Mouse (Mus musculus) MEL (cell line): ENCODE results near the gene Atp10a. TPM values are rescaled to one million over a fixed set of nuclear protein-coding genes. Genes with fewer than 3 reads are reported as not detected.

Source experiments
- DNase-seq: peaks from one replicate; pipeline ENCODE4 v3.0.0; 2011; ENCODE audit warnings: low read depth, low spot score
- H3K27ac ChIP-seq: 2 replicates; pipeline ENCODE4 v1.5.1; 2012; ENCODE audit warnings: low read depth, mild to moderate bottlenecking, control low read depth, low read length, moderate library complexity; ENCODE audit not compliant: control insufficient read depth
- H3K27me3 ChIP-seq, 2 experiments: fragments of 150-350 bp in 1 of 2; sonication (generic) in 1 of 2; 2 replicates each; pipeline ENCODE4 v1.6.1; 2012; ENCODE audit warnings: low read length in 2 of 2, mild to moderate bottlenecking in 2 of 2, improper control_type of control experiment in 1 of 2, moderate library complexity in 1 of 2; ENCODE audit not compliant: insufficient read depth in 2 of 2, control insufficient read depth in 1 of 2
- H3K36me3 ChIP-seq, 2 experiments: 2 replicates each; pipeline ENCODE4 v1.6.1; 2012 to 2014; ENCODE audit warnings: low read length in 2 of 2, improper control_type of control experiment in 1 of 2, inconsistent platforms in 1 of 2, mild to moderate bottlenecking in 1 of 2; ENCODE audit not compliant: insufficient read depth in 2 of 2, control insufficient read depth in 1 of 2
- H3K4me1 ChIP-seq, 2 experiments: fragments of 150-350 bp in 1 of 2; sonication (generic) in 1 of 2; 2 replicates each; pipeline ENCODE4 v1.6.1; 2012; ENCODE audit warnings: low read length in 2 of 2, improper control_type of control experiment in 1 of 2, mild to moderate bottlenecking in 1 of 2; ENCODE audit not compliant: insufficient read depth in 2 of 2, control insufficient read depth in 1 of 2
- H3K4me3 ChIP-seq, 2 experiments: fragments of 150-350 bp in 1 of 2; sonication (generic) in 1 of 2; 2 replicates each; pipeline ENCODE4 v1.5.1; 2012; ENCODE audit warnings: low read depth in 2 of 2, low read length in 2 of 2, mild to moderate bottlenecking in 2 of 2, moderate library complexity in 2 of 2, control low read depth in 1 of 2, improper control_type of control experiment in 1 of 2; ENCODE audit not compliant: control insufficient read depth in 1 of 2, insufficient read depth in 1 of 2
- H3K79me2 ChIP-seq: 2 replicates; pipeline ENCODE4 v1.6.1; 2012; ENCODE audit warnings: mild to moderate bottlenecking, low read length, moderate library complexity; ENCODE audit not compliant: control insufficient read depth, poor library complexity, insufficient read depth
- H3K9ac ChIP-seq: 2 replicates; pipeline ENCODE4 v1.6.1; 2012; ENCODE audit warnings: low read depth, mild to moderate bottlenecking, control low read depth, low read length, moderate library complexity; ENCODE audit not compliant: control insufficient read depth, poor library complexity, severe bottlenecking
- H3K9me3 ChIP-seq: fragments of 150-350 bp; sonication (generic); replicated peaks from 2 replicates; pipeline ENCODE4 v1.6.1; 2012; ENCODE audit warnings: mild to moderate bottlenecking, low read length, improper control_type of control experiment, moderate library complexity; ENCODE audit not compliant: insufficient read depth
- BHLHE40 ChIP-seq: IDR thresholded peaks from 2 replicates; pipeline ENCODE4 v1.6.1; 2012; ENCODE audit warnings: low read depth, mild to moderate bottlenecking, inconsistent platforms, low read length, improper control_type of control experiment, borderline replicate concordance
- CHD1 ChIP-seq: IDR thresholded peaks from 2 replicates; pipeline ENCODE4 v1.6.1; 2012; ENCODE audit warnings: low read depth, mild to moderate bottlenecking, inconsistent platforms, low read length, improper control_type of control experiment
- CHD2 ChIP-seq: IDR thresholded peaks from 2 replicates; pipeline ENCODE4 v1.6.1; 2011; ENCODE audit warnings: low read length, improper control_type of control experiment
- CTCF ChIP-seq, 3 experiments: IDR thresholded peaks in 2 of 3; conservative IDR thresholded peaks in 1 of 3; 2 replicates each; pipeline ENCODE4 v1.5.1; 2011 to 2012; ENCODE audit warnings: low read length in 3 of 3, low read depth in 2 of 3, mild to moderate bottlenecking in 2 of 3, improper control_type of control experiment in 1 of 3, inconsistent platforms in 1 of 3, mixed read lengths in 1 of 3, moderate library complexity in 1 of 3; ENCODE audit not compliant: control insufficient read depth in 1 of 3, insufficient read depth in 1 of 3, poor library complexity in 1 of 3, severe bottlenecking in 1 of 3
- E2F4 ChIP-seq: IDR thresholded peaks from 2 replicates; pipeline ENCODE4 v1.6.1; 2011; ENCODE audit warnings: low read depth, low read length, improper control_type of control experiment, borderline replicate concordance
- EP300 ChIP-seq, 2 experiments: IDR thresholded peaks; 2 replicates each; pipeline ENCODE4 v1.6.1; 2011; ENCODE audit warnings: improper control_type of control experiment in 2 of 2, low read length in 2 of 2, low read depth in 1 of 2, mild to moderate bottlenecking in 1 of 2
- JUND ChIP-seq: IDR thresholded peaks from 2 replicates; pipeline ENCODE4 v1.6.1; 2011; ENCODE audit warnings: low read depth, mild to moderate bottlenecking, improper control_type of control experiment, low read length
- KAT2A ChIP-seq: conservative IDR thresholded peaks from 2 replicates; pipeline ENCODE4 v1.6.1; 2012; ENCODE audit warnings: low read depth, low read length, improper control_type of control experiment, inconsistent platforms
- MAFK ChIP-seq: IDR thresholded peaks from 2 replicates; pipeline ENCODE4 v1.6.1; 2011; ENCODE audit warnings: low read depth, mild to moderate bottlenecking, low read length, improper control_type of control experiment, borderline replicate concordance
- MAX ChIP-seq: IDR thresholded peaks from 2 replicates; pipeline ENCODE4 v1.6.1; 2011; ENCODE audit warnings: low read length, improper control_type of control experiment
- MEF2A ChIP-seq: IDR thresholded peaks from 2 replicates; pipeline ENCODE4 v1.6.1; 2014; ENCODE audit warnings: low read depth, mild to moderate bottlenecking, inconsistent platforms, low read length, improper control_type of control experiment; ENCODE audit not compliant: poor library complexity, insufficient replicate concordance, severe bottlenecking; ENCODE audit errors: extremely low read depth
- MXI1 ChIP-seq: IDR thresholded peaks from 2 replicates; pipeline ENCODE4 v1.6.1; 2011; ENCODE audit warnings: mild to moderate bottlenecking, low read depth, low read length, improper control_type of control experiment
- POLR2A ChIP-seq, 2 experiments: IDR thresholded peaks; 2 replicates each; pipeline ENCODE4 v1.6.1; 2011 to 2012; ENCODE audit warnings: low read length in 2 of 2, mild to moderate bottlenecking in 2 of 2, control low read depth in 1 of 2, improper control_type of control experiment in 1 of 2, low read depth in 1 of 2, moderate library complexity in 1 of 2; ENCODE audit not compliant: control insufficient read depth in 1 of 2, insufficient read depth in 1 of 2, poor library complexity in 1 of 2
- POLR2AphosphoS2 ChIP-seq: IDR thresholded peaks from 2 replicates; pipeline ENCODE4 v1.6.1; 2011; ENCODE audit warnings: low read length, improper control_type of control experiment
- TAL1 ChIP-seq: IDR thresholded peaks from 2 replicates; pipeline ENCODE4 v1.6.1; 2012; ENCODE audit warnings: mild to moderate bottlenecking, inconsistent platforms, low read length, moderate library complexity, mixed read lengths
- TBP ChIP-seq: IDR thresholded peaks from 2 replicates; pipeline ENCODE4 v1.8.0; 2011; ENCODE audit warnings: low read depth, low read length, improper control_type of control experiment
- UBTF ChIP-seq: IDR thresholded peaks from 2 replicates; pipeline ENCODE4 v1.6.1; 2012; ENCODE audit warnings: low read depth, mild to moderate bottlenecking, inconsistent platforms, low read length, improper control_type of control experiment, moderate library complexity, borderline replicate concordance; ENCODE audit not compliant: insufficient read depth
- USF1 ChIP-seq: IDR thresholded peaks from 2 replicates; pipeline ENCODE4 v1.6.1; 2014; ENCODE audit warnings: low read depth, mild to moderate bottlenecking, inconsistent platforms, low read length, improper control_type of control experiment, moderate library complexity
- USF2 ChIP-seq, 2 experiments: IDR thresholded peaks; 2 replicates each; pipeline ENCODE4 v1.6.1; 2011 to 2012; ENCODE audit warnings: improper control_type of control experiment in 2 of 2, low read length in 2 of 2, borderline replicate concordance in 1 of 2, inconsistent platforms in 1 of 2, low read depth in 1 of 2, mild to moderate bottlenecking in 1 of 2; ENCODE audit not compliant: insufficient read depth in 1 of 2
- ZC3H11A ChIP-seq: IDR thresholded peaks from 2 replicates; pipeline ENCODE4 v1.6.1; 2012; ENCODE audit warnings: low read depth, mild to moderate bottlenecking, inconsistent platforms, low read length, improper control_type of control experiment
- ZMIZ1 ChIP-seq: IDR thresholded peaks from 2 replicates; pipeline ENCODE4 v1.6.1; 2012; ENCODE audit warnings: low read depth, mild to moderate bottlenecking, inconsistent platforms, low read length, improper control_type of control experiment, moderate library complexity
- ZNF384 ChIP-seq: IDR thresholded peaks from 2 replicates; pipeline ENCODE4 v1.6.1; 2012; ENCODE audit warnings: low read depth, mild to moderate bottlenecking, inconsistent platforms, low read length, improper control_type of control experiment
- polyA plus RNA-seq, 2 experiments: library from polyadenylated mRNA; stranded (reverse) in 1 of 2; unstranded in 1 of 2; fragments of >175 nt in 1 of 2; fragments of >200 nt in 1 of 2; gene quantifications; 2 replicates each; pipeline versions ENCODE4 v1.2.1 to v1.2.4; 2012; ENCODE audit warnings: low replicate concordance in 2 of 2, low read depth in 1 of 2; ENCODE audit not compliant: insufficient read length in 2 of 2, insufficient read depth in 1 of 2, missing spikeins in 1 of 2
- total RNA-seq: library from RNA; depleted of rRNA; stranded (reverse); fragments of 300-350 nt; gene quantifications from 2 replicates; pipeline ENCODE4 v1.2.3, GENCODE M21; 2012

The Atp10a gene
- total and polyA plus RNA-seq, 3 experiments = not detected

- Histone ChIP-seq H3K4me1 (no peaks in the 10 kb centered on the region), H3K79me2 (no peaks in the 10 kb centered on the region), H3K36me3 (no peaks in the 10 kb centered on the region), H3K9me3 (no peaks in the 10 kb centered on the region), H3K27me3 (no peaks in the 10 kb centered on the region), H3K9ac (no peak overlapping the region), H3K27ac (no peak overlapping the region), H3K4me3 (no peak overlapping the region)
- no peak for DNase-seq
- no peak for TF ChIP-seq TBP
- no peak for TF ChIP-seq MAX
- TF ChIP-seq BHLHE40 = no peak
- no peak for TF ChIP-seq POLR2A (IDR thresholded peaks at IDR 0.05; ENCODE audit: control insufficient read depth in 1 of 2, insufficient read depth in 1 of 2, low read depth in 1 of 2, low read length in 2 of 2, poor library complexity in 1 of 2)
- no peak for TF ChIP-seq USF1
- no peak for TF ChIP-seq CHD2
- no peak for TF ChIP-seq ZC3H11A
- no peak for TF ChIP-seq ZMIZ1
- TF ChIP-seq CHD1 = no peak
- no peak for TF ChIP-seq UBTF
- no peak for TF ChIP-seq MEF2A
- no peak for TF ChIP-seq TAL1
- TF ChIP-seq MXI1 = no peak
- TF ChIP-seq POLR2AphosphoS2 = no peak
- no peak for TF ChIP-seq JUND
- no peak for TF ChIP-seq USF2 (IDR thresholded peaks at IDR 0.05; ENCODE audit: borderline replicate concordance in 1 of 2, insufficient read depth in 1 of 2, low read depth in 1 of 2, low read length in 2 of 2)
- TF ChIP-seq ZNF384 = no peak
- TF ChIP-seq EP300 (IDR thresholded peaks at IDR 0.05; ENCODE audit: low read depth in 1 of 2, low read length in 2 of 2) = no peak
- TF ChIP-seq, all 39 proteins: peak for 0
These were observed 2.9 kb downstream of the Atp10a start for GRCm38 (mm10) chr7:58658790-58659405.

GRCm38 (mm10) chr7:58660046-58660445 is 4.1 kb downstream of the Atp10a start:
- no peaks in the 10 kb centered on the region for H3K36me3 ChIP-seq
- H3K79me2 ChIP-seq = no peaks in the 10 kb centered on the region
- H3K27ac ChIP-seq = no peak overlapping the region
- H3K4me3 ChIP-seq = no peak overlapping the region
- H3K9me3 ChIP-seq = no peaks in the 10 kb centered on the region
- no peak for TF ChIP-seq TAL1
- no peak for TF ChIP-seq KAT2A
- no peak for TF ChIP-seq TBP
- no peak for TF ChIP-seq UBTF
- TF ChIP-seq E2F4 = no peak
- TF ChIP-seq MAFK = no peak
- no peak for TF ChIP-seq CTCF (IDR thresholded peaks at IDR 0.05 in 2 of 3, conservative IDR thresholded peaks at IDR 0.05 in 1 of 3; ENCODE audit: control insufficient read depth in 1 of 3, insufficient read depth in 1 of 3, low read depth in 2 of 3, low read length in 3 of 3, poor library complexity in 1 of 3, severe bottlenecking in 1 of 3)
- TF ChIP-seq POLR2AphosphoS2 = no peak
- no peak for TF ChIP-seq MEF2A
- H3K4me1 ChIP-seq = no peaks in the 10 kb centered on the region
- DNase-seq = no peak
- no peaks in the 10 kb centered on the region for H3K27me3 ChIP-seq
- no peak overlapping the region for H3K9ac ChIP-seq
